Mouse (Mus musculus) midbrain, embryonic 12.5 days (tissue): ENCODE results near the gene 2210011C24Rik. TPM values are rescaled to one million over a fixed set of nuclear protein-coding genes. Genes with fewer than 3 reads are reported as not detected.

Experiments used
- ATAC-seq: fragments of 200-750 bp; cut with Nextera tagmentation; 2 replicates; pipeline ENCODE4 v1.8.0; 2017; ENCODE audit warnings: low read depth, moderate TSS enrichment, moderate library complexity; ENCODE audit not compliant: low FRiP score
- H3K27ac ChIP-seq: fragments of 300-500 bp; sonication (generic); replicated peaks from 2 replicates; pipeline ENCODE4 v1.5.1; 2016; ENCODE audit warnings: mild to moderate bottlenecking
- H3K27me3 ChIP-seq: fragments of 300-500 bp; sonication (generic); 2 replicates; pipeline ENCODE4 v1.6.1; 2016; ENCODE audit warnings: mild to moderate bottlenecking
- H3K36me3 ChIP-seq: fragments of 300-500 bp; sonication (generic); 2 replicates; pipeline ENCODE4 v1.6.1; 2016
- H3K4me1 ChIP-seq: fragments of 300-500 bp; sonication (generic); 2 replicates; pipeline ENCODE4 v1.6.1; 2016
- H3K4me2 ChIP-seq: fragments of 300-500 bp; sonication (generic); replicated peaks from 2 replicates; pipeline ENCODE4 v1.6.1; 2016; ENCODE audit warnings: mild to moderate bottlenecking, moderate library complexity
- H3K4me3 ChIP-seq: fragments of 300-500 bp; sonication (generic); 2 replicates; pipeline ENCODE4 v1.5.1; 2016; ENCODE audit warnings: mild to moderate bottlenecking
- H3K9ac ChIP-seq: fragments of 300-500 bp; sonication (generic); replicated peaks from 2 replicates; pipeline ENCODE4 v1.6.1; 2016; ENCODE audit warnings: mild to moderate bottlenecking, moderate library complexity
- H3K9me3 ChIP-seq: fragments of 300-500 bp; sonication (generic); 2 replicates; pipeline ENCODE4 v1.6.1; 2016; ENCODE audit warnings: mild to moderate bottlenecking
- WGBS: fragments of 180-500 bp; shearing (Covaris S2); methylation state at CpG from one replicate; pipeline ENCODE4 v1.1.7; 2016; 5-methylcytosine and 5-hydroxymethylcytosine counted together
- microRNA counts: library from miRNA; unstranded; fragments of <30 nt; microRNA quantifications from one replicate; lab custom pipeline; 2017
- microRNA-seq: library from miRNA; unstranded; fragments of <30 nt; microRNA quantifications from one replicate; pipeline ENCODE4, GENCODE M21; 2017
- polyA plus RNA-seq: library from polyadenylated mRNA; unstranded; fragments of >200 nt; fragmentation: Nextera tagmentation; extraction: Ambion mirVana; gene quantifications from 2 replicates; pipeline ENCODE4 v1.2.1, GENCODE M21; 2016

Gene 2210011C24Rik
- polyA plus RNA-seq, 1 experiment from 2014 or later, result not detected

DNA sequence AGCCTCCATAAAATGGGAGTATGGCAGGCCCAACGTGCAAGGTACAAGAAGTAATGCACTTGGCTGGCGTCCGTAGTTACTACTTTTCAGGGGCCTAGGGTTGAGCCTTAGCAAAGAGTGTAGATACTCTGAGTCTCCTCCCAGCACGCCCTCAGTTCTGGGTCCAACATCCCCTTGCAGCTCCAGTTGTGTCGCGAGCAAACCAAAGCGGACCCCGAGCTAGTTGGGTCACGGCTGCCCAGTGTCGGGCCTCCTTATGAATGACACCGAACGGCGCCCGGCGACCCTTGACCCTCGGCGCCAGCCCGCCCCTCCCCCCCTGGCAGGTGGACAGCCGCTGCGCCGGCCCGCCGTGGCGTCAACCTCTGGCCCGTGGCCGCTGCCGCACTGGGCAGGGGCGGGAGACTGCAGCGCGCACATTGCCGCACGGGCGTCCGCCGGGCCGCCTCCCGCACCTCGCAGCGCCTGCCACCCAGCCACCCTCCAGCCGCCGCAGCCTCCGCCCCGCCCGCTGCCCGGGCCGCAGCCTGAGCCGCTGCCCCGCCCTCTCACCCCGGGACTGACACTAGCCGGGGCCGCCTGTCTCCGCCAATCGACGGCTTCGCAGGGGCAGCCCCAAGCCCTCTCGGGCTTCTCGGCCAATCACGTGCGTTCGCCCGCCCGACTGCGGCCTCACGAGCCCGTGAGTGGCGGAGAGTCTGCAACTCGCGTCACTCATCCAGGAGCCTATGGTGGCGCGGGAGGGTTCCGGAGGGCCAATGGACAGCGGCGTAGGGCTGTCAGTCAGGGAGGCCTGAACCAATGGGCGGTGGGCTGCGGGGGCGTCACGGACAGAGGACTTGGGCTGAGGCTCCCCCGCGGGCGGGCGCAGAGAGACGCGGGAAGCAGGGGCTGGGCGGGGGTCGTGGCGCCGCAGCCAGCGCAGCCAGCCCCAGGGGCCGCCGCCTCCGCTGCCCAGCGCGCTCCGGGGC, 39.5 kb downstream of the 2210011C24Rik start, which contains the start of gene Prkaca:
Gene Prkaca, plus strand, starts transcription at position 844 of the 971 bp plus-strand sequence.
- H3K9me3 ChIP-seq, result no peaks in the 10 kb centered on the region
- peaks cover 29% of the 10 kb centered on the region for H3K4me1 ChIP-seq
- ATAC-seq, result peak; percentile 100

DNA sequence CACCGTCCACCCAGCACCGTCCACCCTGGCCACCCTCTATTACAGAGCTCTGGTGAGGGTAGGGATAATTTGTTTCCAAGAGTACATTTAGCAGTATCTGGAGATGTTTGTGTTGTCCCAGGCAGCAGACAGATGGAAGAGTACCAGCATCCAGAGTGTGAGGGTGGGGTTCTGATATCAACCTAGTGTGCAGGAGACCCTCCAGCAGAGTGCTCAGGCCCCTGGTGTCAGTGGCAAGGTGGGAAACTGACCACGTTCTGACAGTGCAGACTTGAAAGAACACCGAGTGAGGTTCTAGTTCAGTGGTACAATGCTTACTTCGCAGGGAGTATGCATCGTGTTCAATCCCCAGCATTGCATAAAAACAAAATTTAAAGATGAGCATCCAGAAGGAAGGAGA, 40.3 kb downstream of the 2210011C24Rik start:
- 0 out of 2 replicates have a peak overlapping the region, but pooled peaks have one; percentile 86 for H3K9ac ChIP-seq
- H3K27ac ChIP-seq, result 0 out of 2 replicates have a peak overlapping the region, but pooled peaks have one; percentile 90
- H3K36me3 ChIP-seq, result peaks cover 29% of the 10 kb centered on the region
- no peak for ATAC-seq
- H3K4me2 ChIP-seq, result peak overlapping the region; percentile 80
- WGBS, result 71% methylated on average over 6 of the region's 6 CpGs
- peak overlapping the region; percentile 95; the same call in 1 of the 2 replicates for H3K4me3 ChIP-seq
- no peaks in the 10 kb centered on the region for H3K27me3 ChIP-seq
- H3K9me3 ChIP-seq, result no peaks in the 10 kb centered on the region
- H3K4me1 ChIP-seq, result peaks cover 22% of the 10 kb centered on the region

More for the DNA sequence above, 39.5 kb downstream of the 2210011C24Rik start, which contains the start of gene Prkaca:
- H3K4me2 ChIP-seq, result peak within 1 kb of the TSS; percentile 98
- under 1% methylated on average over 63 of the region's 94 CpGs for WGBS
- H3K27me3 ChIP-seq, result no peaks in the 10 kb centered on the region
- H3K27ac ChIP-seq, result peak within 1 kb of the TSS; percentile 90
- H3K36me3 ChIP-seq, result peaks cover 22% of the 10 kb centered on the region
- H3K4me3 ChIP-seq, result peak within 1 kb of the TSS; percentile 95
- peak within 1 kb of the TSS; percentile 87 for H3K9ac ChIP-seq

DNA sequence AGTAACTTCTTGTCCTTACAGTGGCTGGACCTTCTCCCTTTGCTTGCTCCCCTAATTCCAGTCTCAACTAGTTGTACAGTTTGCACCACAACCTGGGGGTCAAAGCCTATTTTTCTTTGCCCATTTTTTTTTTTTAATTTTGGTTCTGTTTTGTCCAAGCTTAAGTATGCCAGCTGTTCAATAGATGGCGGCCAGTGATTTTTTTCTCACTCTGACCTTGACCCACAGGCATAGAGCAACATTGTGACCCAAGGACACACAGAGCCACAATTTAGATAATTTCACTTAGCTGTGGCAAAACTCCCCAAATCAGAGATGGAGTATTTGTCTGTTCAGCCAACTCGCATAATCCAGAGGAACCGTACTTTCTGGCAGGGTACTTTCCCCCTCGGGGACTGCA, 40.9 kb downstream of the 2210011C24Rik start:
- H3K27ac ChIP-seq, result no peak overlapping the region
- no peak overlapping the region for H3K4me3 ChIP-seq
- H3K4me2 ChIP-seq, result no peak overlapping the region
- H3K27me3 ChIP-seq, result no peaks in the 10 kb centered on the region
- H3K9me3 ChIP-seq, result no peaks in the 10 kb centered on the region
- peaks cover 30% of the 10 kb centered on the region for H3K36me3 ChIP-seq
- no peak overlapping the region for H3K9ac ChIP-seq
- H3K4me1 ChIP-seq, result peaks cover 22% of the 10 kb centered on the region
- 85% methylated on average over 4 of the region's 4 CpGs for WGBS
- ATAC-seq, result no peak

DNA sequence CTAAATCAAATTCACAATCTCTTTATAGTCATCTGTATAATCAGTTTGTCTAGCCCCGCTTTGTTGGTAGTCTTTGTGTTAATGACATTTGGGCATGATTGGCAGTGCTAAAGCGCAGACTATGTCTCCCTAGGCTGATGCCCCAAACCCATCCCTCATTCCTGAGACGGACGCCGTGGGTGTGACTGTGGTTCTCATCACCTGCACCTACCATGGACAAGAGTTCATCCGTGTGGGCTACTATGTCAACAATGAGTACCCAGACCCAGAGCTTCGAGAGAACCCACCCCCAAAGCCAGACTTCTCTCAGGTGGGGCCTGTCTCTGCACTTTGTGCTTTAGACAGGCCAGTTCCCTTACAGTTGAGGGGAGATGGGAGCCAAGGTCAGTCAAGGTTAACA, 44.3 kb downstream of the 2210011C24Rik start:
- no peak overlapping the region for H3K4me2 ChIP-seq
- no peaks in the 10 kb centered on the region for H3K27me3 ChIP-seq
- no peak overlapping the region for H3K4me3 ChIP-seq
- ATAC-seq, result no peak
- 98% methylated on average over 7 of the region's 7 CpGs for WGBS
- H3K9ac ChIP-seq, result no peak overlapping the region
- H3K36me3 ChIP-seq, result peaks cover 37% of the 10 kb centered on the region
- no peak overlapping the region for H3K27ac ChIP-seq
- H3K4me1 ChIP-seq, result peaks cover 6% of the 10 kb centered on the region; the same call in 1 of the 2 replicates
- no peaks in the 10 kb centered on the region for H3K9me3 ChIP-seq

DNA sequence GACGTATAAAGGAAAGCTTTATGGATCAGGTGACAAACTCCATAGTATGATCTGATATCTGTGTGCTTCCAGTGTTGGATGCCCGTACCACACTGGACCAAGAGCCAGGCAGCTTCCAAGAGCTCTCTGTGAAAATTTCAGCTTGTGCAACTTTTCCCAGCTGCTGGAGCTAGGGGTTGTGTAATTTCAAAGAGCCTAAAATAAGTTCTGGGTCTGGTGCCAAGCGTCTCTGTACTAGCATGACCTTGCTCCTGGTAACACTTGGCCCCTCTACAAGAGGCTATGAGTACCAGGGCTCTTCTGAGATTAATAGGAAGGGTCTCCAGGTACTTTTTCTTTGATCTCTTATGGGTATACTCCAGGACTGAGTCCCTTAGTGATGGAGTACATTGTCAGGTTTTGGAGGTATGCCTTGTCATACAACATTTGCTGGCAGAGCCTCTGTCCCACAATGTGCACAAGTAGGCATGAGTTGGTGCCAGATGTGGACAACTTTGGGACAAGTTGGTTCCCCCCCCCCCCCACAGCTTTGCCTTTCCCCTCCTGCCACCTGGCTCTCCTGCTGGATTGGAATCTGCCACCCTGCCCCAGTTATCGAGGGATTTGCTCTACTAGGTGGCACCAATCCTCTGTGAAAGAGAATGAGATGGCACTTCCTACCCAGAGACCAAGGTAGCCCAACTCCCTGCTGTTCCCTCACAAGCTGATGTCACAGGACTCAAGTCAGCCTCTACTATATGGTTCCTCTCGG, 47.8 kb downstream of the 2210011C24Rik start:
- Histone ChIP-seq H3K4me1 (no peaks in the 10 kb centered on the region), H3K27ac (no peak overlapping the region), H3K36me3 (peaks cover 31% of the 10 kb centered on the region), H3K27me3 (no peaks in the 10 kb centered on the region), H3K4me3 (no peak overlapping the region), H3K9ac (no peak overlapping the region), H3K9me3 (no peaks in the 10 kb centered on the region), H3K4me2 (no peak overlapping the region)
- ATAC-seq, result no peak
- 94% methylated on average over 5 of the region's 5 CpGs for WGBS

MicroRNA genes within 50 kb of the gene (microRNA counts, 519-probe panel; counts per million panel counts)
- not detected for microRNA mmu-miR-1199 (lab: Ali Mortazavi, UCI)

Small RNA genes lying within 50 kb of the gene (microRNA-seq; reads per million reads assigned to microRNA genes)
- gene Mir1199 (not detected), gene Mir8111 (1.6 reads per million)

Other genes starting within 250 kb of the 2210011C24Rik start
- gene Adgrl1, start 112.1 kb downstream of the 2210011C24Rik start, polyA plus RNA-seq, result 30.2 and 30.4 TPM in 2 replicates
- gene Gm10644, start 57.0 kb downstream of the 2210011C24Rik start, polyA plus RNA-seq, result 0.76 and 0.88 TPM in 2 replicates
- 58.8 and 62.8 TPM in 2 replicates for gene Asf1b, start 56.7 kb downstream of the 2210011C24Rik start, polyA plus RNA-seq
- 193 and 207 TPM in 2 replicates for gene Prkaca, start 39.2 kb downstream of the 2210011C24Rik start, polyA plus RNA-seq
- gene Samd1, start 14.5 kb downstream of the 2210011C24Rik start, polyA plus RNA-seq, result 7.7 and 9.7 TPM in 2 replicates
- gene 1700067K01Rik, start 10.7 kb downstream of the 2210011C24Rik start, polyA plus RNA-seq, result 0.89 and 1.1 TPM in 2 replicates
- gene Palm3, start 9.3 kb upstream of the 2210011C24Rik start, polyA plus RNA-seq, result 3.5 and 3.9 TPM in 2 replicates
- gene Il27ra, start 30.4 kb upstream of the 2210011C24Rik start, polyA plus RNA-seq, result 0.46 and 0.52 TPM in 2 replicates
- gene Rln3, start 32.8 kb upstream of the 2210011C24Rik start, polyA plus RNA-seq, result not detected in 2 replicates
- 1.5 and 1.6 TPM in 2 replicates for gene Gm10643, start 53.0 kb upstream of the 2210011C24Rik start, polyA plus RNA-seq
- gene Rfx1, start 54.7 kb upstream of the 2210011C24Rik start, polyA plus RNA-seq, result 9.3 and 10.0 TPM in 2 replicates
- gene Dcaf15, start 92.6 kb upstream of the 2210011C24Rik start, polyA plus RNA-seq, result 20.5 and 22.1 TPM in 2 replicates
- gene Podnl1, start 113.8 kb upstream of the 2210011C24Rik start, polyA plus RNA-seq, result 0.46 and 0.51 TPM in 2 replicates
- 19.0 and 19.5 TPM in 2 replicates for gene Cc2d1a, start 135.8 kb upstream of the 2210011C24Rik start, polyA plus RNA-seq
- gene 4930432K21Rik, start 135.9 kb upstream of the 2210011C24Rik start, polyA plus RNA-seq, result 2.4 TPM in 2 replicates
- 4.5 and 8.3 TPM in 2 replicates for gene Nanos3, start 173.0 kb upstream of the 2210011C24Rik start, polyA plus RNA-seq
- 55.3 and 55.7 TPM in 2 replicates for gene Zswim4, start 224.9 kb upstream of the 2210011C24Rik start, polyA plus RNA-seq
- gene D8Ertd738e, start 237.5 kb upstream of the 2210011C24Rik start, polyA plus RNA-seq, result 268 TPM in 2 replicates
- gene Mri1, start 245.2 kb upstream of the 2210011C24Rik start, polyA plus RNA-seq, result 61.0 and 63.6 TPM in 2 replicates